Mouse (Mus musculus) lung, embryonic 14.5 days (tissue): ENCODE measurements around the gene Plscr3. TPM values are rescaled to one million over a fixed set of nuclear protein-coding genes. Genes with fewer than 3 reads are reported as not detected.

ENCODE experiments used
- ATAC-seq: fragments of 200-750 bp; cut with Nextera tagmentation; 2 replicates; pipeline ENCODE4 v1.8.0; 2017; ENCODE audit warnings: mild to moderate bottlenecking, moderate TSS enrichment, moderate library complexity; ENCODE audit not compliant: insufficient read depth
- DNase-seq: peaks from one replicate; pipeline ENCODE4 v3.0.0-alpha.2; 2015
- H3K27ac ChIP-seq: fragments of 300-500 bp; sonication (generic); 2 replicates; pipeline ENCODE4 v1.5.1; 2014; ENCODE audit warnings: low read depth, mild to moderate bottlenecking, moderate library complexity
- H3K27me3 ChIP-seq: fragments of 300-500 bp; sonication (generic); 2 replicates; pipeline ENCODE4 v1.6.1; 2014; ENCODE audit warnings: low read length, control low read depth; ENCODE audit not compliant: insufficient read depth
- H3K36me3 ChIP-seq: fragments of 300-500 bp; sonication (generic); 2 replicates; pipeline ENCODE4 v1.6.1; 2014; ENCODE audit warnings: control low read depth; ENCODE audit not compliant: insufficient read depth
- H3K4me1 ChIP-seq: fragments of 300-500 bp; sonication (generic); 2 replicates; pipeline ENCODE4 v1.6.1; 2014; ENCODE audit warnings: antibody characterized with exemption, control low read depth; ENCODE audit not compliant: insufficient read depth
- H3K4me2 ChIP-seq: fragments of 300-500 bp; sonication (generic); 2 replicates; pipeline ENCODE4 v1.6.1; 2014; ENCODE audit warnings: mild to moderate bottlenecking
- H3K4me3 ChIP-seq: fragments of 300-500 bp; sonication (generic); 2 replicates; pipeline ENCODE4 v1.5.1; 2014; ENCODE audit warnings: low read depth, low read length
- H3K9ac ChIP-seq: fragments of 300-500 bp; sonication (generic); 2 replicates; pipeline ENCODE4 v1.6.1; 2014
- H3K9me3 ChIP-seq: fragments of 300-500 bp; sonication (generic); 2 replicates; pipeline ENCODE4 v1.6.1; 2016; ENCODE audit warnings: low read depth, low read length, control low read depth
- CTCF ChIP-seq: IDR thresholded peaks from 2 replicates; pipeline ENCODE4 v1.5.1; 2016; ENCODE audit warnings: antibody characterized with exemption, low read depth
- WGBS: fragments of 180-500 bp; shearing (Covaris S2); extraction: QIAGEN DNeasy Blood & Tissue Kit; methylation state at CpG from one replicate; pipeline ENCODE4 v1.1.7; 2014; 5-methylcytosine and 5-hydroxymethylcytosine counted together
- polyA plus RNA-seq: library from polyadenylated mRNA; unstranded; fragments of >200 nt; fragmentation: Nextera tagmentation; extraction: Ambion mirVana; gene quantifications from 2 replicates; pipeline ENCODE4 v1.2.1, GENCODE M21; 2014

The Plscr3 gene
- polyA plus RNA-seq, 1 experiment from 2014 or later, result 115 TPM

- Histone ChIP-seq H3K9ac (peak overlapping the region; percentile 41), H3K9me3 (no peaks in the 10 kb centered on the region), H3K4me2 (peak overlapping the region; percentile 84), H3K27me3 (no peaks in the 10 kb centered on the region), H3K27ac (peak overlapping the region; percentile 92), H3K4me1 (peaks cover 19% of the 10 kb centered on the region), H3K36me3 (no peaks in the 10 kb centered on the region), H3K4me3 (peak overlapping the region; percentile 51)
- no peak for TF ChIP-seq CTCF
- DNase-seq (peak; percentile 46), ATAC-seq (peak; percentile 3; the same call in 1 of the 2 replicates)
- 54% methylated on average over 21 of the region's 21 CpGs for WGBS
These were observed 35.9 kb downstream of the Plscr3 start for GRCm38 (mm10) chr11:69881787-69882670.

DNA sequence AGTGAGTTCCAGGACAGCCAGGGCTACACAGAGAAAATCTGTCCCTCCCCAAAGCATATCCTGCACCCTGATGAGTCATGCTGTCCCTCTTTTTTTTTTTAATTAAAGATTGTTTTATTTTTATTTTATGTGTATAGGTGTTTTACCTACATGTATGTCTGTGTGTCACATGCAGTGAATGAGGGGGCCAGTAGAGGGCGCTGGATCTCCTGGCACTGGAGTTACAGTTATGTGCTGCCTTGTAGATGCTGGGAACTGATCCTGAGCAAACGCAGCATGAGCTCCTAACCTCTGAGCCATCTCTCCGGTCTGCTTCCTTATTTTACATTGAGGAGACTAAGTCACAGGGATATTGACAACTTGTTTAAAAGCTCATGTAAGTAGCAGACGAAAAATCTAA is 36.9 kb downstream of the Plscr3 start:
- H3K27ac ChIP-seq, result no peak overlapping the region
- H3K9me3 ChIP-seq, result no peaks in the 10 kb centered on the region
- DNase-seq (peak; percentile 54), ATAC-seq (no peak)
- no peak overlapping the region for H3K4me2 ChIP-seq
- H3K4me1 ChIP-seq, result peaks cover 19% of the 10 kb centered on the region
- H3K9ac ChIP-seq, result no peak overlapping the region
- TF ChIP-seq CTCF, result peak; percentile 60
- WGBS, result 58% methylated on average over 4 of the region's 4 CpGs
- no peaks in the 10 kb centered on the region for H3K27me3 ChIP-seq
- no peak overlapping the region for H3K4me3 ChIP-seq
- H3K36me3 ChIP-seq, result no peaks in the 10 kb centered on the region

DNA sequence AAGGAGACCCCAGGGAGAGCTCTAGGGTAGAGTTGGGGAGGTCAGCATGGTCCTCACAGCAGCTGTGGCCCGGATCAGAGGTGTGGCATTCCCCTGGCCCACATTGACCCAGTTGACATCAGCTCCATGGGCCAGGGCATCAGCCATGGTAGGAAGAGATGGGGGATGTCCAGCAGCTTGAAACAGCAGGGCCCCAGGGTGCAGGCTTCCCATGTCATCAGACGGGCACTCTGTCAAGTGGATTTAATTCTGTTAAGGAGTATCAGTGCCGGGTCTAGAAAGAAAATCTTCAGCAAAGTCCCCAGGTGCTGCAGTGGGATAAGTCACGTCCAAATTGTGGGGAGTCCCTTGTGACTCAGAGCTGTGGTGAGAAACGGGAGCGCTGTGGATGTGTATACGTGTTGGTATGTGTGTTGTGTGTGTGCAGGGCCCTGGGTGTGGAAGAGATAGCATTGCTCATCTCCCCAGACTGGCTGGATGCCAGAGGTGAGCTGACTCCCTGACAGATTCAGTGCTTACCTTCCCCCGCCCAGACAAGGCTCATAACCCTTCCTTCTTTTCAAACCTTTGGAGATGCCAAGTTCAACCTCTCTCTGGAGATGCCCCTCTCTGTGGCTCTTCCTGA is 37.5 kb downstream of the Plscr3 start:
- ATAC-seq (no peak), DNase-seq (no peak)
- Histone ChIP-seq H3K9ac (no peak overlapping the region), H3K36me3 (no peaks in the 10 kb centered on the region), H3K27ac (no peak overlapping the region), H3K27me3 (no peaks in the 10 kb centered on the region), H3K4me1 (peaks cover 17% of the 10 kb centered on the region), H3K9me3 (no peaks in the 10 kb centered on the region), H3K4me3 (no peak overlapping the region), H3K4me2 (no peak overlapping the region)
- no peak for TF ChIP-seq CTCF
- WGBS, result 76% methylated on average over 8 of the region's 8 CpGs

GRCm38 (mm10) chr11:69884240-69884639 is 38.1 kb downstream of the Plscr3 start:
- H3K4me2 ChIP-seq, result peak overlapping the region; percentile 36; the same call in 1 of the 2 replicates
- peak; percentile 44 for DNase-seq
- H3K9ac ChIP-seq, result no peak overlapping the region; the same call in 1 of the 2 replicates
- H3K4me3 ChIP-seq, result no peak overlapping the region
- no peak for ATAC-seq
- no peak for TF ChIP-seq CTCF
- peaks cover 15% of the 10 kb centered on the region for H3K4me1 ChIP-seq
- H3K27ac ChIP-seq, result no peak overlapping the region; the same call in 1 of the 2 replicates
- no peaks in the 10 kb centered on the region for H3K9me3 ChIP-seq
- no peaks in the 10 kb centered on the region for H3K27me3 ChIP-seq
- no peaks in the 10 kb centered on the region for H3K36me3 ChIP-seq
- WGBS, result 45% methylated on average over 9 of the region's 9 CpGs

- Histone ChIP-seq H3K27me3 (no peaks in the 10 kb centered on the region), H3K4me2 (peak overlapping the region; percentile 36; the same call in 1 of the 2 replicates), H3K27ac (no peak overlapping the region; the same call in 1 of the 2 replicates), H3K4me3 (no peak overlapping the region), H3K36me3 (no peaks in the 10 kb centered on the region), H3K9me3 (no peaks in the 10 kb centered on the region), H3K9ac (no peak overlapping the region; the same call in 1 of the 2 replicates), H3K4me1 (peaks cover 12% of the 10 kb centered on the region)
- ATAC-seq (no peak), DNase-seq (no peak)
- TF ChIP-seq CTCF, result no peak
- WGBS, result 74% methylated on average over 8 of the region's 8 CpGs
These were observed 38.5 kb downstream of the Plscr3 start for GRCm38 (mm10) chr11:69884663-69885062.

GRCm38 (mm10) chr11:69886907-69887635 is 40.9 kb downstream of the Plscr3 start:
- Histone ChIP-seq H3K27ac (no peak overlapping the region), H3K4me2 (no peak overlapping the region), H3K9me3 (no peaks in the 10 kb centered on the region), H3K27me3 (no peaks in the 10 kb centered on the region), H3K4me1 (peaks cover 7% of the 10 kb centered on the region; the same call in 1 of the 2 replicates), H3K36me3 (no peaks in the 10 kb centered on the region), H3K9ac (no peak overlapping the region), H3K4me3 (no peak overlapping the region)
- ATAC-seq, result no peak
- 67% methylated on average over 8 of the region's 8 CpGs for WGBS
- TF ChIP-seq CTCF, result peak; percentile 62
- DNase-seq, result peak; percentile 26
